In genomic region chr4:65864551-65864950, GRCm38 (mm10) we compare ENCODE assay signal across 33 mouse cellular contexts.
"Had no signal": no experiment of that assay in that cellular context is flagged by ENCODE, and none has a peak within 500 bp of the region (broad histone marks: within the 10 kb centered on the region; RNA-seq: fewer than 3 reads in every experiment).

No protein-coding gene starts in this region.

- H3K9me3 ChIP-seq: heart, embryonic 10.5 days; heart, embryonic 12.5 days; heart, embryonic 13.5 days; heart, embryonic 15.5 days; hindbrain, embryonic 10.5 days; hindbrain, embryonic 12.5 days; hindbrain, embryonic 13.5 days; hindbrain, embryonic 15.5 days; kidney, embryonic 15.5 days had no signal

- H3K36me3 ChIP-seq: heart, embryonic 10.5 days; heart, embryonic 12.5 days; heart, embryonic 13.5 days; heart, embryonic 15.5 days; hindbrain, embryonic 10.5 days; hindbrain, embryonic 12.5 days; hindbrain, embryonic 13.5 days; hindbrain, embryonic 15.5 days; kidney, embryonic 15.5 days had no signal

- H3K27ac ChIP-seq: heart, adult 2 months; heart, embryonic 10.5 days; heart, embryonic 13.5 days; heart, embryonic 15.5 days; hindbrain, embryonic 10.5 days; hindbrain, embryonic 12.5 days; hindbrain, embryonic 13.5 days; hindbrain, embryonic 14.5 days; hindbrain, embryonic 15.5 days; hindbrain, postnatal 0 days; kidney, embryonic 15.5 days; kidney, postnatal 0 days; layer of hippocampus, adult 2 months; left cerebral cortex, adult 2 months had no signal

- H3K4me2 ChIP-seq: heart, embryonic 12.5 days; heart, embryonic 13.5 days; heart, embryonic 15.5 days; hindbrain, embryonic 12.5 days; hindbrain, embryonic 13.5 days; hindbrain, embryonic 14.5 days; hindbrain, embryonic 15.5 days; kidney, embryonic 15.5 days had no signal

- DNase-seq: heart, adult 2 months; heart, postnatal 10 days; heart, postnatal 14 days; heart, postnatal 36 days; heart, postnatal 4 days; kidney, adult 11 months; kidney, adult 18-20 months; kidney, adult 2 months; kidney, adult 8-10 months; kidney, adult 9 months; kidney, postnatal 10 days; kidney, postnatal 14 days; kidney, postnatal 25 days; kidney, postnatal 36 days; kidney, postnatal 4 days; layer of hippocampus, adult 9-11 months; layer of hippocampus, postnatal 36 days had no signal

- H3K4me3 ChIP-seq: heart, adult 2 months; heart, embryonic 10.5 days; heart, embryonic 12.5 days; heart, embryonic 13.5 days; heart, embryonic 15.5 days; hindbrain, embryonic 10.5 days; hindbrain, embryonic 12.5 days; hindbrain, embryonic 13.5 days; hindbrain, embryonic 15.5 days; kidney, embryonic 15.5 days; layer of hippocampus, adult 2 months; left cerebral cortex, adult 2 months had no signal

- H3K9ac ChIP-seq: heart, embryonic 12.5 days; heart, embryonic 13.5 days; heart, embryonic 15.5 days; hindbrain, embryonic 12.5 days; hindbrain, embryonic 13.5 days; hindbrain, embryonic 14.5 days; hindbrain, embryonic 15.5 days; kidney, embryonic 15.5 days had no signal

- H3K4me1 ChIP-seq: heart, embryonic 10.5 days; heart, embryonic 12.5 days; heart, embryonic 13.5 days; heart, embryonic 15.5 days; hindbrain, embryonic 10.5 days; hindbrain, embryonic 12.5 days; hindbrain, embryonic 13.5 days; hindbrain, embryonic 15.5 days; kidney, embryonic 15.5 days had no signal

- H3K27me3 ChIP-seq: heart, embryonic 12.5 days; heart, embryonic 13.5 days; heart, embryonic 15.5 days; hindbrain, embryonic 12.5 days; hindbrain, embryonic 13.5 days; hindbrain, embryonic 15.5 days; kidney, embryonic 15.5 days had no signal

- ATAC-seq: hindbrain, embryonic 16.5 days; hindbrain, postnatal 0 days; inflammation-experienced regulatory T-cells, adult 6 months had no signal
